Mouse (Mus musculus) ovary, postnatal 14 days (tissue): ENCODE results near the gene Ntrk3.
A peak's percentile ranks its signal among the peaks of the same experiment; 100 is the strongest.

ENCODE experiments used
- DNase-seq: peaks from one replicate; pipeline ENCODE4 v3.0.0; 2022; ENCODE audit warnings: low spot score

Ntrk3 gene

GRCm38 (mm10) chr7:78440896-78441295, 296.9 kb downstream of the Ntrk3 start:
- DNase-seq: no peak

- no peak for DNase-seq
These were observed 297.3 kb downstream of the Ntrk3 start for GRCm38 (mm10) chr7:78440476-78440875.

GRCm38 (mm10) chr7:78439361-78440120, 298.3 kb downstream of the Ntrk3 start:
- DNase-seq: peak; percentile 15

- no peak for DNase-seq
These were observed 304.1 kb downstream of the Ntrk3 start for GRCm38 (mm10) chr7:78433617-78434144.

- DNase-seq: no peak
These were observed 306.2 kb downstream of the Ntrk3 start for GRCm38 (mm10) chr7:78431611-78432010.

- no peak for DNase-seq
These were observed 325.6 kb downstream of the Ntrk3 start for GRCm38 (mm10) chr7:78412172-78412571.

- no peak for DNase-seq
These were observed 327.8 kb downstream of the Ntrk3 start for GRCm38 (mm10) chr7:78409970-78410369.

GRCm38 (mm10) chr7:78406641-78407291, 331.0 kb downstream of the Ntrk3 start:
- DNase-seq: no peak

GRCm38 (mm10) chr7:78404481-78404880, 333.3 kb downstream of the Ntrk3 start:
- DNase-seq: no peak

GRCm38 (mm10) chr7:78402495-78402894, 335.3 kb downstream of the Ntrk3 start:
- no peak for DNase-seq

- no peak for DNase-seq
These were observed 337.6 kb downstream of the Ntrk3 start for GRCm38 (mm10) chr7:78400219-78400618.

GRCm38 (mm10) chr7:78398377-78398776, 339.4 kb downstream of the Ntrk3 start:
- DNase-seq: no peak

GRCm38 (mm10) chr7:78397215-78397614, 340.6 kb downstream of the Ntrk3 start:
- no peak for DNase-seq

- DNase-seq: no peak
These were observed 347.8 kb downstream of the Ntrk3 start for GRCm38 (mm10) chr7:78390019-78390418.

- no peak for DNase-seq
These were observed 349.7 kb downstream of the Ntrk3 start for GRCm38 (mm10) chr7:78388101-78388500.

GRCm38 (mm10) chr7:78385971-78386370, 351.8 kb downstream of the Ntrk3 start:
- DNase-seq: no peak

- no peak for DNase-seq
These were observed 353.7 kb downstream of the Ntrk3 start for GRCm38 (mm10) chr7:78384111-78384510.

GRCm38 (mm10) chr7:78382126-78382525, 355.7 kb downstream of the Ntrk3 start:
- DNase-seq: no peak

- no peak for DNase-seq
These were observed 358.0 kb downstream of the Ntrk3 start for GRCm38 (mm10) chr7:78379784-78380183.

GRCm38 (mm10) chr7:78378306-78378705, 359.5 kb downstream of the Ntrk3 start:
- DNase-seq: no peak

- DNase-seq: no peak
These were observed 360.9 kb downstream of the Ntrk3 start for GRCm38 (mm10) chr7:78376875-78377274.

- DNase-seq: peak; percentile 8
These were observed 376.2 kb downstream of the Ntrk3 start for GRCm38 (mm10) chr7:78361341-78362309.
